Mouse (Mus musculus) kidney, adult 2 months (tissue): ENCODE data around the gene Pde4d.

Experiments
- CTCF ChIP-seq: fragments of 200-500 bp; conservative IDR thresholded peaks from 2 replicates; pipeline ENCODE4 v1.5.1; 2011; ENCODE audit warnings: low read depth, mild to moderate bottlenecking, control low read depth, low read length, moderate library complexity, mixed read lengths; ENCODE audit not compliant: insufficient read depth, insufficient read length
- POLR2A ChIP-seq: fragments of 200-500 bp; IDR thresholded peaks from one replicate; pipeline ENCODE4 v1.6.1; 2011; ENCODE audit warnings: low read depth, low read length, control low read depth

GRCm38 (mm10) chr13:108449116-108450097 lies at the start of gene Pde4d:
- TF ChIP-seq CTCF, result no peak
- TF ChIP-seq POLR2A, result no peak
